Mouse (Mus musculus) bone marrow macrophage, adult 2 months (primary cell): Measurements from ENCODE around the gene Metap1d.

ENCODE experiments used
- CTCF ChIP-seq: IDR thresholded peaks from 2 replicates; pipeline ENCODE4 v1.5.1; 2012; ENCODE audit warnings: low read depth, mild to moderate bottlenecking, low read length, moderate library complexity
- POLR2A ChIP-seq: IDR thresholded peaks from 2 replicates; pipeline ENCODE4 v1.6.1; 2012; ENCODE audit warnings: mild to moderate bottlenecking, low read depth, low read length, borderline replicate concordance

GRCm38 (mm10) chr2:71547829-71548228 lies 94.8 kb downstream of the Metap1d start:
- TF ChIP-seq CTCF (peak; percentile 66; the same call in 1 of the 2 replicates), POLR2A (no peak)
